Mouse (Mus musculus) frontal cortex, adult 2 months (tissue): Measurements from ENCODE around the gene Macc1. TPM values are rescaled to one million over a fixed set of nuclear protein-coding genes. Genes with fewer than 3 reads are reported as not detected.

Experiments used
- DNase-seq, 2 experiments: peaks; one replicate each; pipeline ENCODE4 v3.0.0; 2022; ENCODE audit warnings: low spot score in 1 of 2; ENCODE audit errors: extremely low spot score in 1 of 2
- polyA plus RNA-seq: library from polyadenylated mRNA; depleted of rRNA; stranded (reverse); fragments of >200 nt; gene quantifications from 2 replicates; pipeline ENCODE4 v1.2.3, GENCODE M21; 2012; rRNA removed

Gene Macc1
- polyA plus RNA-seq, 1 experiment: 0.30 TPM

- DNase-seq: no peak
Observed at GRCm38 (mm10) chr12:119467656-119468055, 153.6 kb downstream of the Macc1 start.

- no peak for DNase-seq
Observed at GRCm38 (mm10) chr12:119470260-119470659, 156.2 kb downstream of the Macc1 start.

GRCm38 (mm10) chr12:119483296-119483695 is 169.2 kb downstream of the Macc1 start:
- no peak for DNase-seq

GRCm38 (mm10) chr12:119483922-119484631 is 170.0 kb downstream of the Macc1 start:
- DNase-seq: no peak

GRCm38 (mm10) chr12:119511145-119511544 is 197.1 kb downstream of the Macc1 start:
- DNase-seq: no peak

Other genes with a start within 250 kb of the Macc1 start
- gene Itgb8, start 75.5 kb upstream of the Macc1 start, polyA plus RNA-seq: 15.2 and 16.3 TPM in 2 replicates